Mouse (Mus musculus): ENCODE measurements around the gene Keap1.
"Not testable (repeated sequence)": the region's sequence is repeated elsewhere in the genome, so short reads cannot be mapped to it uniquely, and the experiment has no call there.

Gene Keap1

DNA sequence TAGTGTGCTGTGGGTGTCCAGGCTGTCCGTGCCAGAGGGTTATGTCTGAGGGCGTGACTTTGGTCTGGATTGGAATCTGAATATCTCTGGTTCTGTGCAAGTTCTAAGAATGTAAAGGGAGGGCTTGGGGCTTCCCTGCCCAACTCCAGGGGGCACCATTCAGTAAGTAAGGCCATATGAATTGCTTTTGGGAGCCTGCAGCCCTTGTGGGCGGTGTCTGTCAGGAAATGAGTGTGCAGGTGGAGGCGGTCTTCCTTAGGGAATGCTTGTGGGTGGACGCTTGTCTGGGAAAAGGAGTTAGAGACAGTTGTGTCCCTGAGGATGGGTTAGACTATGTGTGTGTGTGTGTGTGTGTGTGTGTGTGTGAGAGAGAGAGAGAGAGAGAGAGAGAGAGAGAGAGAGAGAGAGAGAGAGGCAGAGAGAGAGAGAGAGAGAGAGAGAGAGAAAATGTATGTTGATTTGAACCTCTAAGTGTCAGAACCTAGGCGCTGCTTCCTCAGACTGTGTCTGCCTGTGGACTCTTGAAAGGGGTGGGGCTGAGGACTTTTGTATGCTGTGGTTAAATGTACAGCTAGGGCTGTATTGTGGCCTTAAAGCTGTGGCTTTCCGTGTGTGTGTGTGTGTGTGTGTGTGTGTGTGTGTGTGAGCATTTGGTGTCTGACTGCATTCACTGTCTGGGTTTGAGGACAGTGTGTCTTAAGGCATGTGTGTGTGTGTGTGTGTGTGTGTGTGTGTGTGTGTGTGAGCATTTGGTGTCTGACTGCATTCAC lies 43.2 kb downstream of the Keap1 start:
- not testable (repeated sequence) for DNase-seq (ENCODE audit: low spot score)

DNA sequence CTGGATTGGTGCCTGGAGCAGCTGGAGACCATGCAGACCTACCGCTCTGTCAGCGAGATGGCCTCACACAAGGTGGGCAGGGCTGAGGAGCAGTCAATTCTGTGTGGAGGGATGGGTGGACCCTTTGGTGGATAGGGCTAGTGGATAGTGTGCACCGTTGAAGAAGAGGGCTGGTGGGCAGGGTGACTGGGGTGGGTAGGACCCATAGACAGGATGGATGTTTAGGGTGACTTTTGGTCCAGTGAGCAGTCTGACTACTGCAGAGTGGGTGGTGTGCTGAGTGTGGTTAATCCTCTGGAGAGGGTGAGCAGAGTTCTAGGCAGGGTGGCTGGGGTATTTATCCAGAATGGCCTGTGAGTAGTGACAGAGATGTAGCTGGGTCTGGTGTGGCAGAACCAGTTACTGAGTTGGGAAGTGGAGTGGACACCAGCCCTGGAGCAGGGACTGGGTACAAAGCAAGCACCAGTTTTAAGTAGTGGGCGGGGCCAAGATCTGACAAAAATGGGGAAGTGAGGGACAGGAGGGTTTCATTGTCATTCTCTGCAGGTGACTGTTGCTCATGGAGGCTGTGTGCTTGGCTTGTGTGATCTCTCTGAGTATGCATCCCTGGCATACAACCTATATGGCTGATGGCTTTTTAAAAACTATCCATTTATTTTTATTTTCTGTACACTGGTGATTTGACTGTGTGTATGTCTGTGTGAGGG lies 44.2 kb downstream of the Keap1 start:
- DNase-seq (ENCODE audit: low spot score) = no peak

DNA sequence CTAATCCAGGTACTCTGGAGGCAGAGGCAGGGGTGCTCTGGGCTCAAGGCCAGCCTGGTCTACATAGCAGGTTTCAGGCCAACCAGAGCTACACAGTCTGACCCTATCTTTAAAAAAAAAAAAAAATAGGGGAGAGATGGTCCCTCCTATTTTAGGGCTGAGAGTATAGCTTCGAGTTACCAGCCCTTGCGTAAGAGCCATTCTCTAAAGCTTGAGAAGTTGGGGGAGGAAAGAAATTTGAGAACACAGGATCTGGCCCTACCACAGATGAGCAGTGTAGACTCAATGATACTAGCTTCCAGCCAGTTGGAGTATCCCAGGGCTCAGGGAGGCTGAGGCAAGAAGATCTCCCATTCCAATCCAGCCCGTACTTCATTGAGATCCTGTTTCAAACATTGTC lies 45.4 kb downstream of the Keap1 start:
- no peak for DNase-seq (ENCODE audit: low spot score)

DNA sequence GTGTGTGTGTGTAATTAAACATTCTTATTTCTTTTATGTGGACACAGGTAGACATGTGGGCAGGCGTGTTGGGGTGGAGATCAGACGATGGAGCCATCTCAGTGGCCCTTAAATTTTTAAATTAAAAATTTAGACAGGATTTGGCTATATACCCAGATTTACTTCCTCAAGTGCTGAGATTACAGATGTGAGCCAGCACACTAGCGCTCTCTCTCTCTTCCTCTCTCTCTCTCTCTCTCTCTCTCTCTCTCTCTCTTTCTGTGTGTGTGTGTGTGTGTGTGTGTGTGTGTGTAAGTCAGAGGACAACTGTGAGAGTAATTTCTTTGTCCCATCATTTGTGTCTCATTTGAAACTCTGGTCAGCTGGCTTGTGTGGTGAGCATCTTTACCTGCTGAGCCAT lies 48.5 kb downstream of the Keap1 start:
- no peak for DNase-seq (ENCODE audit: low spot score)

DNA sequence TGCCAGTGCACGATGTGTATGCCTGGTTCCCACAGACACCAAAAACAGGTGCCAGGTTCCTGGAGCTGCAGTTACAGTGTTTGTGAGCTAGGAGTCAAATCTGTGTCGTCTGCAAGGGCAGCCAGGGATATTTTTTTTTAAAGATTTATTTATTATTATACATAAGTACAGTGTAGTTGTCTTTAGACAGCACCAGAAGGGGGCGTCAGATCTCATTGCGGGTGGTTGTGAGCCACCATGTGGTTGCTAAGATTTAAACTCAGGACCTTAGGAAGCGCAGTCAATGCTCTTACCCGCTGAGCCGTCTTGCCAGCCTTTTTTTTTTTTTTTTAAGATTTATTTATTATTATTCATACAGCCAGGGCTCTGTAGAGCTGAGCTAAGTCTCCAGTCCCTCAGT lies 49.3 kb downstream of the Keap1 start:
- no peak for DNase-seq (ENCODE audit: low spot score)

DNA sequence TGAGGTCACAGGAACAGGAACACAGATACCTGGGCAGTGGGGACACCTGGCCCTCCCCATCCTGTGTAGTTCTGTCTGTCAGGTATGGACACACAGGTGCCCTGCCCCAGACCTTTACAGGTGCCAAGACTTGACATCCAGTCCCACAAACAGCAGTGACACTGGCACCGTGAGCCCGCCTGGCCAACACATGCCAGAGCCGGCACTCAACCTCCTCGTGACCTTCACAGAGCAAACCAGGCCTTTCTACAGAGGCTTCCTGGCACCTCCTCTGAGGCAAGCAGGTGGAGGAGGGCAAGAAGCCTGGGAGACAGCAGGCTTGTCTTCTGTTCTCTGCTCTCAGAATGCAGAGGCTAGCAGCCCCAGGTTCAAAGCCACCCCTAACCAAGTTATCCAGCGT lies 53.7 kb downstream of the Keap1 start:
- no peak for DNase-seq (ENCODE audit: low spot score)

DNA sequence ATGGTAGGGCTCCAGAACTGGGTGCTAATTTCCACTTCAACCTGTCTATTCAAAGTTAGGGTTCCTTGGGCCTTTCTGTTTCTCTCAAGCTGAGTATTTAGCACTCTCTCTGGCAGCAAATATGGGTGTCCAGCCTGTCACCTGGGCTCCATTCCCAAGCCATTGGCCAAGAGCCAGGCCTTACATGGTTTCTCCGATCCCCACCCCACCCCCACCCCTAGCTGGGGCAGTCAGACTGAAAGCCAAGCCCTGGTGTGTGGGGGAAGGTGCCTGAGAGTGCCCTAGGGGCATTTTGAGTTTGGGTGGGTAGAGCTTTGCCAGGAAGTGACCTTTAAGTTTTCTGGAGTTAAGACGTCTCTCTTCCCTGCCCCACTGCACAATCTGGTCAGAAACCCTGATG lies 54.4 kb downstream of the Keap1 start:
- DNase-seq (ENCODE audit: low spot score) = no peak

DNA sequence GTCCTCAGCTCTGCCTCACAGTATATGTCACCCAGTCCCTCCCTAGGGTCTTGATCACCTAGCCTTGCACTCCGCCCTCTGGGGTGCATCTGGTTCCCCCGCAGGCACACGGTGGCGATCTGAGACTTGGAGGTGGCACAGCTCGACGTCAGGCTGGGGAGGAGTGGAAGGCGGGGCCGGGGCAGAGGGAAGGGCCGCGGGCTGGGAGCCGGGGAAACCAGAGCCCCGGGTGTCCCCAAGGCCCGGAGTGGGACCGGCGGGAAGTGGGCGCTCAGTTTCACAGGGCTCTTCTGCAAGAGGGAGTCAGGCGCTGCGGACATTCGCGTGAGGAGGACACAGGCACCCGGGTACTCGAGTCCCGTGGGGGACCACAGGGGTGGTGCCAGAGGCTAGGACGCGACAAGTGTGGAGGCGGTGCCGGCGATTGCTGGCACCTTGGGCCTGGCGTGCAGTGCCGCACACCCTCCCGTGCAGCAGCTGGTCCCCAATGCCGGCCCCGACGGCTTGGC lies 55.2 kb downstream of the Keap1 start:
- peak; percentile 67 for DNase-seq (ENCODE audit: low spot score)

DNA sequence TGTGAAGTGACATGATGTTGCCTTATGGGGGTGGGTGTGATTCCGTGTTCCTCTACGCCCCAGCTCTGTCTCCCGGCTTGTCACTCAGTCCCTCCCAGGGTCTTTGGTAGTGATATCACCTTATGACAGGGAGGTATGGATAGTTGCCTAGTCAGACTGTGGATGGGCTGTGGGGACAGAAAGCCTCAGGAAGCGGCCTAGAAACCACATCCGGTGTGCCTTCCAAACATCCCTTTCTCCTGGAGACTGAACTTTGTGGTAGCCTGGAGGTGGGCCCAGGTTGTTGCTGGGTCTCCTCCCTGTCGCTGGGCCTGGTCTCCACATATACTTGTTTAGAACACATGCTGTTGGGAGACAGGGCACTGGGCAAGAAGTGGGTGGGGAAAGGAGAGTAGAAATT lies 55.7 kb downstream of the Keap1 start:
- DNase-seq (ENCODE audit: low spot score) = no peak

DNA sequence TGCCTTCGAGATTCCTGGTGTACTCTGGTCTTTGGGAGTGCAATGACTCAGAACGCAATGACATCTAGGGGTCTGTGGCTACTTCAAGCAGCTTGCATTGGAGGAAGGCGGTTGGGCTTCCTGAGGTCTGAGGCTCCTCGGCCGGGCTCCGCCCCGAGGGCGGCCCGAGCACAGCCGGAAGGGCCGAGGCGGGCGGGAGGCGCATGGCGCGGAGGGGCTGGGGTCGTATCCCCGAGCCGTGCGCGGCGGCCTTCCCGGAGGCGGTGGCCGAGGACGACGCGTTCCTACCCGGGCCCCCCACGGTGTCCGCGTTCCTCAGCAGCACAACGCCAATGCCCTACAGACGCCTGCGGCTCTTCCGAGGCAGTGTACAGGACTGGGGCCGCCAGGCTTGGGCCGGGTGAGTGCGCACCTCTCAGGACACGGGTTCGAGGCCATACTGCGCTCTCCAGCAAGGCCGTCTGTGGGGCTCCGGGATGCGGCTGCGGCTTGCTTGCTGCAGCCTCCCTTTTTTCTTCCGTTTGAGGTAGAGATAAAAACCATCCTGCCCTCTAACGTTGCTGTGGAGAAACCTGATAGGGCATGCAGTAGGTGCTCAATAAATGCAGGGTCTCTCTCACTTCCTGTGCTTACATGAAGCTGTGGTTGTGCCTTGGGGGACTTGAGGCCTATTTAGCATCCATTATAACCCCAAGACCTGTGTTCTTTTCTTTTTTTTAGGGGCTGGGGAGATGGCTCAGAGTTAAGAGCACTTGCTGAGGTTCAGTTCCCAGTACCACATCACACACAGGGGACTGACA lies 57.5 kb downstream of the Keap1 start:
- peak; percentile 49 for DNase-seq (ENCODE audit: low spot score)

DNA sequence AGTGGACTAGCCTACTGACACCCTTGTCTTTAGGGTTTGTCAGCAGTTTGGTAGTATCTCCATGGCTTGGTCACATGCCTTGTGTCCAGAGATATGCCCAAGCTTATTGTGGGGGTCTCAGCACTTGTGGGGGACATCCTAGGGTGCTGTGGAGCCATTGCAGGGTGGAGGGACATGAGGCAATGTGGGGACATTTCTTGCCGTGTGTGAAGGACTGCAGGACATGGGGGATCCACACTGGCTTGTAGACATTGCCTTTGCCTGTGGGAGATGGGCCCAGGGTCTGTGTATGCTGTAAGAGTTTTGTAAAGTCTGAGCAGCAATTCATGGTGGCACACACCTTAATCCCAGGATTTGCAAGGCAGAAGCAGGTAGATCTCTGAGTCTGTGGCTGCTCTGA lies 58.3 kb downstream of the Keap1 start:
- no peak for DNase-seq (ENCODE audit: low spot score)

DNA sequence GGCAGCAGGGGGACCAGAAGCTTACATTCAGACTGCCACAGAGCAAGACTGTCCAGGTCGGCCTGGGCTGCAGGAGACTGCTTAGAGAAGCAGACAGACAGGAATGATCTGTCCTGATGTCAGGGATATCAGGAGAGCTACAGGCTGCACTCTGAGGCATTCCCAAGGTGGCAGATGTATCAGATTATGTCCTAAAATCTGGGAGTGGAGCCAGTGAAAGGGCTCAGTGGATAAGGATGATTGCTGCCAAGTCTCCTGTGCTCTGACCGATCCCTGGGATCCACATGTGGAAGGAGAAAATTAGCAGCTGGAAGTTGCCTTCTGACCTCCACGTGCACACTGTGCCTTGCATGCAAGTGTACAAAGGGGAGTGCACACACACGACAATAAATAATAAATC lies 58.8 kb downstream of the Keap1 start:
- DNase-seq (ENCODE audit: low spot score) = no peak

Data from ovary, postnatal 36 days (tissue).